Mouse (Mus musculus): ENCODE data around the gene Cbl.
"Not testable (repeated sequence)": the region's sequence is repeated elsewhere in the genome, so short reads cannot be mapped to it uniquely, and the experiment has no call there.

Gene Cbl

DNA sequence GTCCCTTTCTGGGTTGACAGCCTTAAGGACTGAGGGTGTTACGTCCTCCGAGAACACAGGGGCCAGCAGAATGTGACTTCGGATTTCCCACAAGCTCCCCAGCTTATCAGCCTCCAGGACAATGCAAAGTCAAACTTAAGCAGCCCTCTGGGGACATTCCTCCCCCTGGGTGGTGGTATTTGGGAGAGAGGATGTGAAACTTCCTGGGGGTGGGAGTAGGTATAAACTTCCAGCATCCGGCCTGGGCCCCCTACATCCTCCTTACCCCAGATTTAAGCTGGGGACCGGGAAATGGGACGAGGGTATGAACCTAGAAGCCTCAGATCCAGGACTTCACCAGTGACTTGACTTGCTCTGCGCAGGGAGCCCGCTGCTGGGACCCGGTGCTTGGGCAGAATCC, 104.2 kb downstream of the Cbl start:
- no peak for DNase-seq (ENCODE audit: low read depth)

DNA sequence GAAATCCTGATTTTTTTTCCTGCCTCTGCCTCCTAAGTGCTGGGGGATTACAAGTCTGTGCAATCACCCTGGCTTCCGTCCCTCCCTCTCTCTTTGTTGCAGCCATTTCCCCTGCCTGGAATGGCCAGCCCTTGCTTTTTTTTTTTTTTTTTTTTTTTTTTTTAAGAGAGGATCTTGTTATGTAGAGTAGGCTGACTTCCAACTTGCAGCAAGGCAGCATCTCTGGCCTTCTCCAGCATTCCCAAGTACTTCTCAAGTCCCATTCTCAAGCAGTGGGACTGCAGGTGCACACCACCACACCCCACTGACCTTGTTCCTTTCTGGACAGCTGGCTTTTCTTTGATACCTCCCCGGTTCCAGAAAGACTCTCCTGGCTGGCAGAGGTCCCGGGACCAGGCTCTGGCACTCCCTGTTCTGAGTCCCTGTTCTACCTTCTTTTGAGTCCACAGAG, 106.5 kb downstream of the Cbl start:
- DNase-seq (ENCODE audit: low read depth), result no peak

DNA sequence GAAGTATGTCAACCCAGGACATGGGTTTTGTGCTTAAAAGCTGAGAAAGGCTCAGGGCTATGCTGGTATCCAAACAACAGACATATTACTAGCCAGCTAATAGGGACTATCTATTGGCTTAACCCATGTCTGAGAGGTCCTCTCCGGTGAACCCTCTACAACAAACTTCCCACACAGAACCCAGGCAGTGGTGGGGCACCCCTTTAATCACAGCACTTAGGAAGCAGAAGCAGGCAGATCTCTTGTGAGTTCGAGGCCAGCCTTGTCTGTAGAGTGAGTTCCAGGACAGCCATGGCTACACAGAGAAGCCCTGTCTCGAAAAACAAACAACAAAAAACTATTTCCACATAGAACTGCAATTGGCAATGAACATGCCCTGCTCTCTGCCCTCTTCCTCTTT, 107.1 kb downstream of the Cbl start:
- no peak for DNase-seq (ENCODE audit: low read depth)

DNA sequence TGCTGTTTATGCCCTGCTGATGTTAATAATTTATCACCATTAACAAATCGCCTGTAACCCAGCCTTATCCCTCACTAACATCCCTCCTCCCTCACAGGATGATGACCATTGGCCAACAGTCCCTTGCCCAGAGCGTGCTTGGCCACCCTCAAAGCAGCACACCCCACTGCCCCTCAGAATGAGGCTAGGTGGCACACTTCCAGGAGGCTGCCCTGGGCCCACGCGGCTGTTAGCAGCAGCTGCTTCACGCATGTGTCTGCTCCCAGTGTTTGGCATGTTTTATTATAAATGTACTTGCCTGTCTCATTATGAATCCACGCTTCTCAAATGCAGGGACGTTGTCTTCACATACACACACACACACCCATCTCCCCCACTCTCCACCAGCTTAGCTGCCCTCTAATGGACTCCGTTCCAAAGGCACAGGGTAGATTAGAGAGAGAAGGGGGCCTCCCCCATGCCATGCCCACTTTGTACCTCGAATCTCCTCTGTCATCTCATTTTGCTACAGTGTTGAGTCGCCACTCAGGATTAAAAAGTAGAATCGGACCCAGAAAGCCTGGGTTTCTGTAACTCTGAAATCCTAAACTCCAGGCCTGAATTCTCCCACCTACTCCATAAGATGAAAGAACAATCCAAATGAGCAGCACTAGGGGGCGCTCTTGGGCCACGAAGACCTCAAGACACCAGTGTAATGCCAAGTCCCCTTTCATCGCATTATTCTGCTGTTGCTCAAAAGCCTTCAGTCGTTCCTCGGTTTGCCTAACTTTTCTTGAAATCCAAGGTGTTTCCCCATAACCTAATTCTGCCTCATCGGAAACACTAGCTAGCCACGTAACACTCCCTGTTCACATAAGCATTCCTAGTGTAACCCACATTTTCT, 108.1 kb downstream of the Cbl start:
- peak; percentile 75 for DNase-seq (ENCODE audit: low read depth)

DNA sequence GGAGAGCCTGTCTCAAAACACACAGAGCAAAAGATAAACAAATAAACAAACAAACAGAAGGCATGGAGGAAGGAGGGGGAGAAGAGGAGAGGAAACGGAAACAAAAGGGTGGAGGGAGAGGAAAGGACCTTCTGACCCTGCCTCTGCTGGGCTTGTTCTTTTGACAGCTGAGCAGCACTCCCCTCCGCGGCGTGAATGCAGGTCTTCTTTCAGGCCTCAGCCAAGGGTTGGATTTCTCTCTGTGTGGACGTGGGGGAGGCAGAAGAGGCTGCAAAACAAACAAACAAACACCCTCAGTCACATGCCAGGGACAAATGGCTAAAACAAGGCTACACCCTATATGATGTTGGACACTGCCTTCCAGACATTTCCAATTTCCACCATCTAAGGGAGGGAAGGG, 108.8 kb downstream of the Cbl start:
- DNase-seq (ENCODE audit: low read depth), result no peak

DNA sequence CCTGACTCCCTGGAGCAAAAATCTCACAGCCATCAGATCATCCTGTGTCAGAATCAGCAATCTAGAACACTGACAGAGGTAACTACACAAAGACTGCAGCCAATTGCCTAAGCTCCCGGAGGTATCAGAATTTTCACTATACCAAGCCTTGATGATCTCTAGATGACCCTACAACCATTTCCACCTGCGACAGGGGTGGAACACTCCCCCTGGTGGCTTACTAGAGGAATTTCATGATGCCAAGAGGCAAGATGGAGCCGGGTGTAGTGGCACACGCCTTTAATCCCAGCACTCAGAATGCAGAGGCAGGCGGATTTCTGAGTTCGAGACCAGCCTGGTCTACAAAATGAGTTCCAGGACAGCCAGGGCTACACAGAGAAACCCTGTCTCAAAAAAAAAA, 109.5 kb downstream of the Cbl start:
- DNase-seq (ENCODE audit: low read depth), result no peak

DNA sequence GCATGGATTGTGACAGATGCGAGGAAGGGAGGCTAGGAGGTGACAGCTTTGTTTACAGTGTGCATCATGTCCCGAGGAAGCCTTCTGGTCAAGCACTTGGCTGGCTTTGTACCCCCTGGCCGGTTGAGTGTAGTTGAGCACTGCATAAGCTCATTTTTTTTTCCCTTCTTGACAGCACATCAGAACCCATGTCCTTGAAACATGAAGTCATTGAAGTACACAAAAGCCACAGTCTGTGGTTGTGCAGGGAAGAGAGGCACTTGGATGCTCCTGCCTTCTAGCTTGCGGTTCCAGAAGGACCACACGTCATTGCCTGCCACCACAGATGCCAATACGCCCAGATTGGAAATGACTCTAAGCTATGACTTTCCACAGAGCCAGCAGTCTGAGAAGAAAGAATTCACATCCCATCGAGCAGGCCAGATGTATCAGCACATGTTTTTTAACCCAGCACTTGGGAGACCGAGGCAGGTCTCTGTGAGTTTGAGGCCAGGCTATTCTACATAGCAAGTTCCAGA, 113.8 kb downstream of the Cbl start:
- DNase-seq (ENCODE audit: low read depth), result no peak

DNA sequence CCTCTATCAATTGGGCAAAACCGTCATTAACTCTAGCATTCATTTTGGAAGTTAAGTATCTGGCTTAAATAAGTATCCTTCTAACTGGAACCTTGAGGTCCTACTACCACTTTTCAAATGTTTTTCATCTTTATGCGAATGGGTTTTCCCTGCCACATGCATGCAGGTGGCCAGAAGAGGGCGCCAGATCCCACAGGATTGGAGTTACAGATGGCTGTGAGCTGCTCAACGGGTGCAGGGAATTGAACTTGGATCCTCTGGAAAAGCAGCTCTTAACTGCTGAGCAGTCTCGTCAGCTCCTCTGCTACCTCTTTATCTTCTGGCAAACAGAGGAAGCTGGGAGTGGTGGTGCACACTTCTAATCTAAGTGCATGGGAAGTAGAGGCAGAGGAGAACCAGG, 114.8 kb downstream of the Cbl start:
- peak; percentile 34 for DNase-seq (ENCODE audit: low read depth)

DNA sequence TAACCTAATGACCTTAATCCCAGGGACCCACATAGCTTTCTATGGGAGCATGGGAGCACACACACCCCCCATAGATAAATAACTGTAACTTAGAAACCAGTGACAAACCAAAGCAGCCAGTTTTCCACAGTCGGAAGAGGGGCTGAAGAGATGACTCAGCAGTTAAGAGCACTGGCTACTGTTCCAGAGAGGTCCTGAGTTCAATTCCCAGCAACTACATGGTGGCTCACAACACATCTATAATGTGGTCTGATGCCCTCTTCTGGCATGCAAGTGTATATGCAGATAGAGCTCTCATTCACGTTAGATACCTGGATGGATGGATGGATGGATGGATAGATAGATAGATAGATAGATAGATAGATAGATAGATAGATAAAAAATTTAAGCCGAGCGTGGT, 117.7 kb downstream of the Cbl start:
- no peak for DNase-seq (ENCODE audit: low read depth)

DNA sequence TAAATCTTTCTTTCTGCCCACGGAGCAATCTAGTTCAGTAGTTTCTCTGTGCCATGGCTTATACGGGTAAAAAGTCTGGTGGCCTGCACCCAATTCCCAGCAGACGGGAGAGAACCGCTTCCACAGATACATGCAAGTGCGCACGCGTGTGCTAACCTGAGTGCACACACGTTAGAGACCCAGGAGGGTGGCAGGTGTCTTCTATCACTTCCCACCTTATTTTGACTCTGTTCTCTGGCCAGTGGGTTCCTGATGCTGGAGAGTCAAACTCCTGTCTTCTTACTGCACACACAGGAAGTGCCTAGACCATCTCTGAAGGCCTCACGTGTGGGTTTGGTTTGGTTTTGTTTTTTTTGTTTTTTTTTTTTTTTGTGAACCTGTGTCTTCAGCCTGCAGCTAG, 118.2 kb downstream of the Cbl start:
- no peak for DNase-seq (ENCODE audit: low read depth)

DNA sequence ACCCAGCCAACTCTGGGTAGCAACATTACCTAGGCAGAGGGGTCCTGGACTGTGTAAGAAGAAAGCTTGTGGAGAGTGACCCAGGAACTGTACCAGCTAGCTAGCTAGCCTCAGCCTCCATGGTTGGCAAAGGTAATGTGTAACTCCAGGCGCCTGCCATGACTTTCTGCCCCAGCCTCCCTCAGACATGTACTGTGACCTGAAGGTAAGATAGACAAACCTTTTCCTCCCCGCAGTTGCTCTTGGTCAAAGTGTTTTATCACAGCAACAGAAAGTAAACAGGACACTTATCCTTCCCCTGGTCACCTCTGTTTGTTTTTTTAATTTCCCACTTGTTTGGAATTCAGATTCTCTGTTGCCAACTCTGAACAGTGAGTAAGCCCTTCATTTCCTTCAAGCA, 119.4 kb downstream of the Cbl start:
- DNase-seq (ENCODE audit: low read depth), result no peak

DNA sequence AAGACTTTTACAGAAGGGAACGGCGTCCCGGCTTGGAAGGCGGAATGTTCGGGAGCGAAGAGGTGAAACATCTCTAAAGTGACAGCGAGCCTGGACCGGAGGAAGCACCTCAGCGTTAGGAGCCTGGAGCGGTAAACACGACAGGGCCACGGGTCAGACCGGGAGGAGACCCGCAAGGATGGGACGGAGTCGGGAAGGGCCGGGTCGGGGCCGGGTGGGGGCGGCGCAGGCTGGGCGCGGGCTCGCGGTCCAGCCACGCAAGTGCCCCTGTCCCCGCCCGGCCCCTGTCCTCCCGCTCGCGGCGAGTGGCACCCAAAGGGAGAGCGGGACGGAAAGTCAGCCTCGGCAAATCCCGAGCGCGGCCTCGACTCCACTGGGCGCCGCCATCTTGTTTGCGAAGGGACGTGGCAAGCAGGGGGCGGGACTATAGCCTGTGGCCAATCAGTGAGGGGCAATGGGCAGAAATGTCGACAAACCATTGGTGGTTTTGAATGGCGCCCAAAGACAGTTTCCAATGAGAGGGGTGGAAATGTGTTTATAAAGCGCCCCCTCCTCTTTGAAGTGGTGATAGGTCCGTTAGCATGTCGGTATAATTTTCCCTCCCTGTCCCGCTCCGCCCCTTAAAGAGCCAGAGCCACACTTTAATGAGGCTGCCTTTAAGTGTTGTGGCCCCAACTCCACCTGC, 120.6 kb downstream of the Cbl start, which contains the start of the genes Gm49380 and Rnf26:
Gene Gm49380, minus strand, starts transcription at position 396 of the 685 bp plus-strand sequence.
Gene Rnf26, minus strand, starts transcription at position 413 of the 685 bp plus-strand sequence.
- DNase-seq (ENCODE audit: low read depth), result peak; percentile 94

DNA sequence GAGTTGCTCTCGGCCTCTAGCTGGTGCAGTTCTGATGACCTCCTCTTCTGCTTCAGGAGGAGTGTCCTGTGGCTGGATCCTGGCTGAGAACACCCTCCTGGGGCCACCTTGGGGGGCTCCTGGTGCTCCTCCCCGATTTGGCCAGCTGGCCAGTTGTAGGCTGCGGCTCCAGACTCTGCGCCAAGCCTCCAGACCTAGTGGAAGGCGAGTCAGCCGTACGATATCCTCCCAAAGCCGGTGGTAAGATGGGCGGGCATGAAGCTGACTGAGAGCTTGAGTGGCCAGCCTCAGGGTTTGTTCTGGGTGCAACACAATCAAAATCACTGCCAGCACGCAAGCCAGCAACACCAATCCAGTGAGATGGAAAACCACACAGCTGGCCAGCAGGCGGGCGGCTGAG, 121.9 kb downstream of the Cbl start:
- DNase-seq (ENCODE audit: low read depth), result not testable (repeated sequence)

DNA sequence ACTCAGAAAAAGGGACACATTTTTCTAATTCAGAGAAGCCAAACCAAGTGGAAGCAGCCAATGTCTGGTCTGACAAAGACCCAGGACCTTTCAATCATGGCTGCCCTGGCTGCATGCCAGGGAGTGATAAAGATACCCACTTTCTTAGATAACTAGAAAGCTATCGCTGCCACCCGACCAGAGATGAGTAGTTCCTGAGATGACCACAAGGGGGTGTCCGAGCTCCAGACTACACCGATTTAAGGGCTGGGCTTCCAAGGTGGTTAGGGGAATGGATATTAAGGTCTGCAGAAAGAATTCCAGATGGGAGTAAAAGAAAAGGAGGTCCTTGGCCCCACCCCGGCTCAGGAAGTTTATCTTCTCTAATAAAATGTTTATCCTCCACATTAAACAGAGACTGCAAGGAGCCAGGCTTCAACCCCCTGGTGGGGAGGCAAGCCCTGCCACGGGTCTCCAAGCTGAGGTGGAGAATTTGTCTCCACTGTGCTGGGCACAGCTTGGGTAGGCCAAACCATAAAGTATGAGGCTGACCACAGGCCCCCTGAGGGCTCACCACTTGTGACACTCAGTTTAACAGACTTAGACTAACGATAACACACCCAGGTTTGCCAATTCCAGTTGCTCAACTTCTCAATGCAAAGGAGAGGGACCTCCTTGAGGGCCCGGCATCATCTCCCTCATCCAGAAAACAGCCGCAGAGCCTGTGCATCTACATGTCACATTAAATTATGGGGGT, 124.3 kb downstream of the Cbl start:
- peak; percentile 76 for DNase-seq (ENCODE audit: low read depth)

DNA sequence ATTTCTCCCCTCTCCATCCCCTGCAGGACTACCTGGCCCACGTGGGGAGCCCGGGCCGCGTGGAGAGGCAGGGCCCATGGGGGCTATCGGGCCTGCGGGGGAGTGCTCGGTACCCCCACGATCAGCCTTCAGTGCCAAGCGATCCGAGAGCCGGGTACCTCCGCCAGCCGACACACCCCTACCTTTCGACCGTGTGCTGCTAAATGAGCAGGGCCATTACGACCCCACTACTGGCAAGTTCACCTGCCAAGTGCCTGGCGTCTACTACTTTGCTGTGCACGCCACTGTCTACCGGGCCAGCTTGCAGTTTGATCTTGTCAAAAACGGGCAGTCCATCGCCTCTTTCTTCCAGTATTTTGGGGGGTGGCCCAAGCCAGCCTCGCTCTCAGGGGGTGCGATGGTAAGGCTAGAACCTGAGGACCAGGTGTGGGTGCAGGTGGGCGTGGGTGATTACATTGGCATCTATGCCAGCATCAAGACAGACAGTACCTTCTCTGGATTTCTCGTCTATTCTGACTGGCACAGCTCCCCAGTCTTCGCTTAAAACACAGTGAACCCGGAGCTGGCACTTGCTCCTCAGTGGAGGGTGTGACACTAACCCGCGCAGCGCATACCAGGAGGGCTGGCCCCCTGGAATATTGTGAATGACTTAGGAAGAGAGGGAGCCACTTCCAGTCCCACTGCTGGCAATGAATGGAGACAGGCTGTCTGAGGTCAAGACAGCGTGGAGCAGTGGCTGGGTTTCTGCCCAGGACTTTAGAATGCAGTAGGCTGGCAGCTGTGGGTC, 125.4 kb downstream of the Cbl start:
- DNase-seq (ENCODE audit: low read depth), result no peak

DNA sequence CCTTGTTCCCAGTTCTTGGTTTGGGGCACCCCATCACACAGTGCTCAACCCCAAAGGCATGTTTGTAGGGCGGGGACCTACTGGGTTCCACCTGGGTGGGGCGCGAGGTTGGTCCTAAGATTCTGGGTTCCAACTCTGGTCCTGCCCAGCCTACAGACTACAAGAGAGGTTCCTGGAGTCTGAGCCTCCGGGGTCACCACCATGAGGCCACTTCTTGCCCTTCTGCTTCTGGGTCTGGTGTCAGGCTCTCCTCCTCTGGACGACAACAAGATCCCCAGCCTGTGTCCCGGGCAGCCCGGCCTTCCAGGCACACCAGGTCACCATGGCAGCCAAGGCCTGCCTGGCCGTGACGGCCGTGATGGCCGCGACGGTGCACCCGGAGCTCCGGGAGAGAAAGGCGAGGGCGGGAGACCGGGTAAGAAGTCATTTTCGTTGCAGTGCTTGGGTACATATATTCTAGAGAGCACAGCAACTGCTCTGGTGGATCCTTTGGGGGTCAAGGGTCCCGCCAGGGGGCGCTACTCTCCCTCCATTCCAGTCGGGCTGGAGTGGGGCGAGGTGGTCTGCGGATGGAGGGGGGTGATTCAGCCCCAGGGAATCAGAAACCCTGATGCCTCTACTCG, 126.2 kb downstream of the Cbl start:
- no peak for DNase-seq (ENCODE audit: low read depth)

DNA sequence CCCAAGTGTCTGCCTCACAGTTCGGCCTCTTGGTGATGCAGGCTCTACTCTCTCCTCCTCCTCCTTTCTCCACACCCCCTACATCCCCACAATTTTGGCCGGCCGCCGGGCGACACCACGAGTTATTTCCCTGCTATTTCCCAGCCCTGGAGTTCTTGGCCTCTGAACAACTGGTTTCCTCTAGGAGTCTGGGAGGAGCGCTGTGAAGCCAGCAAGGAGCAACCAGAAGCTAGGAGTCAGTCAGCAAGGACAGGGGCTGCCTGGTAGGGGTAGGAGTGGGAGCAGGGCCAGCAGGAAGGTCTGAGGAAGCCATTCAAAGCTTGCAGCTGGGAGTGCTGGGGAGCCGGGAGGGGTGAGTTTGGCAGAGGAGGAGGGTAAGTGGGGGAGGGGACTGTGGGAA, 126.7 kb downstream of the Cbl start, which contains the start of gene C1qtnf5:
Gene C1qtnf5, plus strand, starts transcription at position 136 of the 400 bp plus-strand sequence.
- DNase-seq (ENCODE audit: low read depth), result no peak

DNA sequence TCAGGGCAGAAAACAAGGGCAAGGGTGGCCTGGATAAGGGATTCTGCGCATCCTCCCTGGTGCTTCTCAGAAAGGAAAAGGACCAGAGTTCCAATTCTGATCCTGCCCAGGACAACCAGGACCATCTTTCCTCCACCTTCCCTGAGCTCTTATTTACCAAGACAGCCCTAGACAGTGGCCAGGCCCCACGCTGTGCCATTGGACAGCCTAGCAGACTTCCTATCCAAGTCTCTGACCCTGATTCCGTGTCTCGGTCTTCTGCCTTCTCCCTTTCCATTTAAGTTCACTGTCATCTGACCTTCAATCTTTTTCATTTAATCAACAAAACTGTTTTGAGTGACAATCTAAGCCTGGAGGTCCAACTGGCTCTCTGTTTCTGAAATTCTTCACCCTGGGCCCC, 127.3 kb downstream of the Cbl start:
- DNase-seq (ENCODE audit: low read depth), result no peak

DNA sequence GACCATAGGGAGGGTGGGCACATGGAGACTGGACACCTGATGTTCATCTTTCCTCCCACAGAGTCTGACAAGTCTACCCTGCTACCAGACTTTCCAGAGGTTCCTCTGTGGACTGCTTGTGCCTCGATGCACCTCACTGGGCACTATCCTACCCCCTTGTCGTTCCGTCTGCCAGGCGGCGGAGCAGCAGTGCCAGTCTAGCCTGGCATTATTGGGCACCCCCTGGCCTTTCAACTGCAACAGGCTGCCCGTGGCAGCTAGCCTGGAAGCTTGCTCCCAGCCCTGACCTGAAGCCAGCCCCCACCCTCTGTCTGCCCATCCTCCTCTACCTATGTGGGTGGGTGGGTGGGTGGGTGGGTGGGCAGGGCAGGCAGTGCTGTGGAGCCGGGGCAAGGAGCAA, 127.7 kb downstream of the Cbl start:
- DNase-seq (ENCODE audit: low read depth), result no peak

DNA sequence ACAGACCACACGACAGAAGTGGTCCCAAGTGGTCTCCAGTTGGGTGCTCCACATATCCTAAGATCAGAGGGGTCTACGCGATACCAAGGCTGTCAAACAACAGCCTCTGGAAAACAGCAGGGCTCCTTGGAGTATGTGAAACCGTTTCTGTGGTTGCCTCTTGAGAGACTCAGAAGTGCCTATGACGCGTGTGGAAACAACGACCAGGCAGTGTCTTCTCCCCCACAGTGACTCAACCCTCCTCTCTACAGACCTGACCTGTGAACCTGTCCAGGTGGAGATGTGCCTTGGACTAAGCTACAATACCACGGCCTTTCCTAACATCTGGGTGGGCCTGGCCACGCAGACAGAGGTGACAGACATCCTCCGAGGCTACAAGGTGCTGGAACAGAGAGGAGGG, 128.1 kb downstream of the Cbl start:
- DNase-seq (ENCODE audit: low read depth), result no peak

DNA sequence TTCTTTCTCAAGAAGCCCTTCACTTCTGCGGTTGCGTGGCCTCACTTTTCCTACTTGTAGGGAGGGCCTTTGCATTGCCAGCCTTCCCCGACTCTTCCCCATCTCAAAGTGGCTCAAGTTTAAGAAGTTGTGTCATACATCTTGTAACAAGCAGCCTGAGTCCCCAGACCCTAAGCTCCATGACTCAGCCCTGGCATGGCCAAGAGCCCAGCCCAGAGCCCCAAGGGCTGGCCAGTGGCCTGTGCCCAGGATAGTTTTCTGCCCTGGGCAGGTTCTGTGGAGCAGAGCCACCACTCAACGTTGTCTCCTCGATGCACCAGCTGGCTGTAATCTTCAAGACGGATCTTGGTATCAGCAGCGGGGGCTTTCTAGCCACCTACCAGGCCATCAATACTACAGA, 129.0 kb downstream of the Cbl start:
- DNase-seq (ENCODE audit: low read depth), result no peak

Data from c-Kit-positive CD71-positive TER-119-negative erythroid progenitor cells, embryonic 14.5 days (primary cell).